Mouse (Mus musculus) stomach, postnatal 0 days (tissue): ENCODE results near the gene Tcf20. TPM values are rescaled to one million over a fixed set of nuclear protein-coding genes. Genes with fewer than 3 reads are reported as not detected.

Experiments used
- ATAC-seq: fragments of 200-750 bp; cut with Nextera tagmentation; 2 replicates; pipeline ENCODE4 v1.8.0; 2017; ENCODE audit not compliant: low FRiP score, low TSS enrichment
- DNase-seq: peaks from one replicate; pipeline ENCODE4 v3.0.0-alpha.2; 2016; ENCODE audit warnings: low spot score
- H3K27ac ChIP-seq: fragments of 300-500 bp; sonication (generic); replicated peaks from 2 replicates; pipeline ENCODE4 v1.5.1; 2014; ENCODE audit warnings: mild to moderate bottlenecking, control low read depth
- H3K27me3 ChIP-seq: fragments of 300-500 bp; sonication (generic); 2 replicates; pipeline ENCODE4 v1.6.1; 2014; ENCODE audit warnings: low read length; ENCODE audit not compliant: control insufficient read depth, insufficient read depth
- H3K36me3 ChIP-seq: fragments of 300-500 bp; sonication (generic); 2 replicates; pipeline ENCODE4 v1.6.1; 2014; ENCODE audit warnings: low read length, mixed read lengths; ENCODE audit not compliant: control insufficient read depth, insufficient read depth
- H3K4me1 ChIP-seq: fragments of 300-500 bp; sonication (generic); replicated peaks from 2 replicates; pipeline ENCODE4 v1.6.1; 2014; ENCODE audit warnings: antibody characterized with exemption; ENCODE audit not compliant: control insufficient read depth, insufficient read depth
- H3K4me2 ChIP-seq: fragments of 300-500 bp; sonication (generic); replicated peaks from 2 replicates; pipeline ENCODE4 v1.6.1; 2014; ENCODE audit warnings: low read depth, mild to moderate bottlenecking, control low read depth, moderate library complexity
- H3K4me3 ChIP-seq: fragments of 300-500 bp; sonication (generic); 2 replicates; pipeline ENCODE4 v1.5.1; 2014; ENCODE audit warnings: low read depth, low read length, control low read depth
- H3K9ac ChIP-seq: fragments of 300-500 bp; sonication (generic); 2 replicates; pipeline ENCODE4 v1.6.1; 2014; ENCODE audit warnings: mild to moderate bottlenecking, low read length, control low read depth, mixed read lengths
- H3K9me3 ChIP-seq: fragments of 300-500 bp; sonication (generic); 2 replicates; pipeline ENCODE4 v1.6.1; 2016; ENCODE audit warnings: low read length; ENCODE audit not compliant: control insufficient read depth
- CTCF ChIP-seq: IDR thresholded peaks from 2 replicates; pipeline ENCODE4 v1.5.1; 2016; ENCODE audit warnings: antibody characterized with exemption, low read depth, mild to moderate bottlenecking, moderate library complexity
- EP300 ChIP-seq: optimal IDR thresholded peaks from 2 replicates; pipeline ENCODE3; 2016; ENCODE audit warnings: antibody characterized with exemption
- WGBS: fragments of 180-500 bp; shearing (Covaris S2); extraction: QIAGEN DNeasy Blood & Tissue Kit; methylation state at CpG from one replicate; pipeline ENCODE4 v1.1.7; 2014; 5-methylcytosine and 5-hydroxymethylcytosine counted together
- polyA plus RNA-seq: library from polyadenylated mRNA; unstranded; fragments of >200 nt; fragmentation: Nextera tagmentation; extraction: Ambion mirVana; gene quantifications from 2 replicates; pipeline ENCODE4 v1.2.1, GENCODE M21; 2015

Gene Tcf20
- polyA plus RNA-seq, 1 experiment from 2014 or later: 3.6 TPM

DNA sequence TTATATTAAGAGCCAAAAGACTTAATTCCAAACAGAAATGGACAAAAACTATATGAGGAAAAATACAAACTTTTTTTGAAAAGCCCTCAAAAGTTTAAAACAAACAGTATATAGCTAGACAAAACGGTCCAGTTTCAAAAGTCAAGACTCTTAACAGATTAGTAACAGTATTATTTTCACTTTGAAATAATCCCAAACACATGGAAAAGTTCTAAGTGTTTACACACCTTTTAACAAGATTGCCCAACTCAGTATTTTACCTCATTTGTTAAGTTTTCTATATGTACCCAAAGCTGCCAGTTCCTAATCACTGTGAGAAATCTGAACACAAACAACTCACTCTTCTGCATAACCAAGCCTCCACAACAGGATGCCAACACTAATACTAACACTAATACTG lies 124.0 kb downstream of the Tcf20 start:
- Histone ChIP-seq H3K4me2 (no peak overlapping the region), H3K27me3 (no peaks in the 10 kb centered on the region), H3K27ac (no peak overlapping the region), H3K4me1 (no peaks in the 10 kb centered on the region), H3K9me3 (no peaks in the 10 kb centered on the region), H3K36me3 (no peaks in the 10 kb centered on the region), H3K9ac (no peak overlapping the region), H3K4me3 (no peak overlapping the region)
- DNase-seq (no peak), ATAC-seq (no peak)
- TF ChIP-seq CTCF (no peak), EP300 (no peak)
- WGBS: 34% methylated on average over 1 of the region's 1 CpGs

DNA sequence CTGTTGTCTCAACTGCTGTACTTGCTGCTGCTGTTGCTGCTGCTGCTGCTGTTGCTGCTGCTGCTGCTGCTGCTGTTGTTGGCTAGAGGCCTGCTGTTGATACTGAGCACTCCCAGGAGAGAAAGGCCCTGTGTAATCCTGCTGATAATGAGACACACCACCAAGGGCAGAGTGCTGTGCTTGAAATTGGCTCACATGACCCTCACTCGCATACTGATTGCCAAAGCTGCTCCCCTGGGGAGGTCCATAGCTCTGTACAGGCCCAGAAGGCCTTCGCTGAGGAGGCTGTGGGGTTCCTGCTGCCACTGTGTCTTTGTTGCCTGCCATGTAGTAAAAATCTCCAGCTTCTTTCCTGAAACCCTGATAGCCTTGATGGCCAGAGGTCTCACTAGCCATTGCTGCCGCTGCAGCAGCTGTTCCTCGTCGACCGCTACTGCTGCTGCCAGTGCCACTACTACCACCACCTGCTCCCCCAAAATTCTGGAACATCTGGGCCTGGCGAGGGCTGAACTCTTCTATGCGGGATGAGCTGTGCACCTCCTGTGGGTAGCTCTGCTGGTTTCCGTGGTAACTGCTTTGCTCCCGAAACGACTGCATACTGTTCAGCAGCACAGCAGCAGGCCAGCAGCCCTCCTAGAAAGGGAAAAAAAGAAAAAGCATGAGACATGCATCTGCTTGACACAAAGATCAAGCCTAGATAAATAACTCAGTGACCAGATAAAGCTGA lies 130.9 kb downstream of the Tcf20 start:
- H3K4me3 ChIP-seq: no peak overlapping the region
- no peaks in the 10 kb centered on the region for H3K27me3 ChIP-seq
- H3K4me1 ChIP-seq: no peaks in the 10 kb centered on the region
- no peak overlapping the region for H3K27ac ChIP-seq
- peaks cover 7% of the 10 kb centered on the region for H3K36me3 ChIP-seq
- DNase-seq (no peak), ATAC-seq (no peak)
- 74% methylated on average over 11 of the region's 11 CpGs for WGBS
- TF ChIP-seq CTCF: no peak
- no peak for TF ChIP-seq EP300
- no peak overlapping the region for H3K4me2 ChIP-seq
- H3K9me3 ChIP-seq: no peaks in the 10 kb centered on the region
- H3K9ac ChIP-seq: no peak overlapping the region

DNA sequence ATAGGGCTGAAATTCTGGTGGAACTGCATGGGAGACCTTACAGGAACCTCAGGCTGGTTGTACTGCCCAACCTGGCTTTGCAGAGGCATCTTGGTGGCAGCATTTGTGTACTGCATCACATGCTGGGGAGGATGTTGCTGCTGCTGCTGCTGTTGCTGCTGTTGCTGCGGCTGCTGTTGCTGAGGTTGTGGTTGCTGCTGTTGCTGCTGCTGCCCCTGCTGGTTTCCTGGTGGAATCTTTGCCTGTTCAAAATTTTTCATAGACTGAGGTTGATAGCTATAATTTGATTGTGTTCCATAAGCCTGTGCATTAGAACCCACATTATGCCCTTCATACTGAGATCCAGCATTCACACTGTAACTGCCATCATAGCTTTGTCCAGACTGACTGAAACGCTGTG lies 131.6 kb downstream of the Tcf20 start:
- H3K36me3 ChIP-seq: peaks cover 7% of the 10 kb centered on the region
- ATAC-seq: no peak
- WGBS: 88% methylated on average over 2 of the region's 2 CpGs

DNA sequence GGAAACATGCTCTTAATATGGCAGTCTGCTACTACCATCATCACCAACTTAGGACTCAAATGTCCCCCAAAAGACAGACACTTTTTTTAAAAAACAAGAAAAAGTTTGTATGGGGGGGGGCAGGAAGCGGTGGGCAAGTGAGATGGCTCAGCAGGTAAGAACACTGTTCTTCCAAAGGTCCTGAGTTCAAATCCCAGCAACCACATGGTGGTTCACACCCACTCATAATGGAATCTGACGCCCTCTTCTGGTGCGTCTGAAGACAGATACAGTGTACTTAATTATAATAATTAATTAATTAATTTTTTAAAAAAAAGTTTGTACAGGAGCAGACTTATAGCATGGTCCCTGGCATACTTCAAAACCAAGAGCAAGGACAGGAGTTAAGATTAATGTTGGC lies 148.5 kb downstream of the Tcf20 start:
- DNase-seq (no peak), ATAC-seq (no peak)
- H3K9me3 ChIP-seq: no peaks in the 10 kb centered on the region
- TF ChIP-seq CTCF (no peak), EP300 (no peak)
- no peak overlapping the region for H3K27ac ChIP-seq
- H3K4me3 ChIP-seq: no peak overlapping the region
- H3K27me3 ChIP-seq: no peaks in the 10 kb centered on the region
- no peak overlapping the region for H3K4me2 ChIP-seq
- H3K36me3 ChIP-seq: no peaks in the 10 kb centered on the region
- no peaks in the 10 kb centered on the region for H3K4me1 ChIP-seq
- no peak overlapping the region for H3K9ac ChIP-seq
- WGBS: 94% methylated on average over 3 of the region's 3 CpGs

More for the DNA sequence above, 131.6 kb downstream of the Tcf20 start:
- TF ChIP-seq CTCF (no peak), EP300 (no peak)
- Histone ChIP-seq H3K4me2 (no peak overlapping the region), H3K27ac (no peak overlapping the region), H3K4me3 (no peak overlapping the region), H3K27me3 (no peaks in the 10 kb centered on the region), H3K4me1 (no peaks in the 10 kb centered on the region), H3K9ac (no peak overlapping the region), H3K9me3 (no peaks in the 10 kb centered on the region)
- DNase-seq: no peak

DNA sequence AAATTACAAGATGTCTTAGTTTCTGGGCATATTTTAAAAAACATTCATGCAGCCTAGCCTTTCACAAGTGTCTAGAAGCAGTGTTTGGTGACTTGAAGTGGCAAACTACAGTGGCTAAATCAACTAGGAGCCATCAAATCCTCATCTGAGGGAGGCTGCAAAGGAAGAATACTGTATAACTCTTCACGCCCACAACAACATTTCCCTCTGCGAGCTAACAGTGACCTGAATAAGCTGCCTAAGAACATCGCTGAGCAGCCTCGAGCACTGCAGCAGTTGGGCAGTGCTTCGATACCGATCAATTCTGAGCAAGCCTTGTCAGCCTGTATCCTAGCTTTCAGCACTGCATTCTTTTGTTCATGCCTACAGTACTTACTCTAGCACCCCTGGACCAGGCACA lies 157.8 kb downstream of the Tcf20 start:
- no peaks in the 10 kb centered on the region for H3K9me3 ChIP-seq
- H3K27ac ChIP-seq: no peak overlapping the region
- no peaks in the 10 kb centered on the region for H3K36me3 ChIP-seq
- WGBS: 83% methylated on average over 6 of the region's 6 CpGs
- no peaks in the 10 kb centered on the region for H3K4me1 ChIP-seq
- ATAC-seq (no peak), DNase-seq (no peak)
- H3K9ac ChIP-seq: no peak overlapping the region
- H3K27me3 ChIP-seq: no peaks in the 10 kb centered on the region
- H3K4me2 ChIP-seq: no peak overlapping the region
- no peak overlapping the region for H3K4me3 ChIP-seq
- no peak for TF ChIP-seq EP300
- no peak for TF ChIP-seq CTCF

DNA sequence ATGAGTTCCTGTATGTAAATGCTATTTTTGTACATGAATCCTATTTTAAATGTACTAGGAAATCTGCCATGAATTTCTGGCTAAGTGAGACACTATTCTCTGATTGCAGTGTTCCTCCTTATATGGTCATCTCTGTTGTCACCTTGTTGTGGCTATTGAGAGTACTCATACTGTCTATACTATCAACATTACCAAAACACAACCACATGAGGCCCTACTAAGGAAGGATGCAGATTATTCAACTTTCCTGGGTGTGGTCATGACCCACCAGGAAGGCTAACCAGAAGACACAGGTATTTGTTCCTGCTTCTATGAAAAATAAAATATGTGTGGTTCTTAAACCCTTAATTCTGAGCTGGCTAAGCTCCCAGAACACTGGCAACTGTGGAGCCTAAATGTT lies 161.8 kb downstream of the Tcf20 start:
- no peak overlapping the region for H3K9ac ChIP-seq
- TF ChIP-seq EP300 (no peak), CTCF (no peak)
- H3K4me1 ChIP-seq: no peaks in the 10 kb centered on the region
- ATAC-seq (no peak), DNase-seq (no peak)
- no peaks in the 10 kb centered on the region for H3K9me3 ChIP-seq
- no peak overlapping the region for H3K4me2 ChIP-seq
- no peaks in the 10 kb centered on the region for H3K36me3 ChIP-seq
- no peak overlapping the region for H3K4me3 ChIP-seq
- H3K27me3 ChIP-seq: no peaks in the 10 kb centered on the region
- H3K27ac ChIP-seq: no peak overlapping the region
